Mouse (Mus musculus) granulocyte monocyte progenitor cell, adult 5-6 weeks (primary cell): ENCODE measurements at regions not wholly inside any gene's neighbourhood (a gene's known extent, or its start where the extent isn't known, plus 50 kb on each side); places are given as distances from the start of the nearest gene placed in this dataset.
"Not testable (repeated sequence)": the region's sequence is repeated elsewhere in the genome, so short reads cannot be mapped to it uniquely, and the experiment has no call there.

Experiments
- ATAC-seq: replicated peaks from 2 replicates; pipeline ENCODE4 v1.8.0; 2016; ENCODE audit warnings: mild to moderate bottlenecking, moderate TSS enrichment, inconsistent platforms; ENCODE audit not compliant: poor library complexity, severe bottlenecking

- no peak for ATAC-seq
Measured at GRCm38 (mm10) chr12:48387724-48388123, 994.7 kb upstream of the Foxg1 start.

GRCm38 (mm10) chr12:48388192-48388812 is 994.2 kb upstream of the Foxg1 start:
- ATAC-seq: no peak

DNA sequence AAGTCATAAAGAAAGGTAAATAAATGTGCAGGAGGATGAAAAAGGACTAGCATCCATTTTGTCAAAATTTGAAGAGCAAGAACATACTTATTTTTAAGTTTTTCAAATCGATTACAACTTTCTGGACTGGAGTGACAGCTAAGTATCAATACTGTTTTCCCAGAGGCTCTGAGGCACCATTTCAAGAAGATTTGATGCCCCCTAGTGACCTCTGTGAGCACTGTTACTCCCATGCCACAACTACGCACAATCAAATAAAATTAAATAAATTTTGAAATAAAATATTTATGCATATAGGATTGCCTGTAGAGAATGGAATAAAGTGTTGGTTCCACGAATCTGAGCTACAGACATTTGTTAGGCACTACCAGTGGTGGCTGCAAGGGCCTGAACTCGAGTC is 991.5 kb upstream of the Foxg1 start:
- ATAC-seq: no peak

- ATAC-seq: no peak
Measured at GRCm38 (mm10) chr12:48439333-48440046, 943.0 kb upstream of the Foxg1 start.

- ATAC-seq: not testable (repeated sequence)
Measured at GRCm38 (mm10) chr12:48448719-48449118, 933.7 kb upstream of the Foxg1 start.

- no peak for ATAC-seq
Measured at GRCm38 (mm10) chr12:48462392-48462791, 920.1 kb upstream of the Foxg1 start.

DNA sequence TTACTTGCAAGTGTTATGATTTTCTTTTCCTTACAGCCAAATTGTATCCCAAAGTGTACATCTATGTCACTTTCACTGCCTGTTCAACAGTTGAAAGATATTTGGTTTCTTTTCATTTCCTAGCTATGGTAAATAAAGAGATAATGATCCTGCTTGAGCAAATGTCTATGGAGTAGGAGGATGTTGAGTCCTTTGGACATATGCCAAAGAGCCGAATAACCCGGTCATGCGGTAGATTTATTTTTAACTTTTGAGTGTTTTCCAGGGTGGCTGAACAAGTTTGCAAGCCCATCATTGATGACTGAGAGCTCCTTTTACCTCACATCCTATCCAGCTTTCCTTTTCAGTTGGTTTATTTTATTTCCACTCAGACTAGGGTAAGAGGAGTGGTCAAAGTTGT is 881.7 kb upstream of the Foxg1 start:
- no peak for ATAC-seq

DNA sequence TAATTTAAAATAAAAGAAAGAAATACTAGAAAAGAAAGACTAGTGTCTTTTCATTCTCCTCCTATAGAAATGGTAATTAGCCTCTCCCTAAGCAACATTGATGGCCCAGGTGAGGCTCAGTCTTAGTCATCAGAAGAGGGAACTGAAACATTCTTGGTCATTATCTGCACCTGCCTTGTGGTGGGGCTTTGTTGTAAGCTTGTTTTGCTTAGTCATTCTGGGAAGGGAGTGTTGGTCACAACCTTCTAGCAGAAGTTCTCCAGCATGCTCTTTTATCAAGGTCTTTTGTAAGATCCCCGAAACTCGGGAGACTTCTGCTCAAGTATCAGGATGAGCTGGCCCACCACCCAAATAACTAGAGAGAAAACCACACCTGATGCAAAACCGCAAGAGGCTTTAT is 870.9 kb upstream of the Foxg1 start:
- ATAC-seq: no peak

GRCm38 (mm10) chr12:48512259-48512658 is 870.2 kb upstream of the Foxg1 start:
- no peak for ATAC-seq

DNA sequence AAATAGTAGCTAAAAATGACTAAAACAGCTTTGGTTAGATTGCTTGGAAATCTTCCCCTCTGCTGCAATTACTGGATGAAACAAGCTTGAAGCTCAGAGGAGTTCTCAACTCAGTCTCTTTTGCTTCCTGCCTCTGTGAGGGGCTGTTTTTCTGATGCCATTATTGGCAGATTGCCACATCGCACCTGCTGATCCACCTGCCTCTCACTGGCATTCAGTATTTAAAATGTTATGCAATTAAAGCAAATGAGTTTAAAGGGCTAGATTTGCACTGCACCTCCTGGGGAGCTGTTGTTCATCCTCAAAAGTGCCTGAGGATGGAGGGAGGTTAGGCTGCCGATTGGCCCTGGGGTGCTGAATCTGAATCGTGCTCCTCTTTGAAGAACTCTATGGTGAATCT is 860.5 kb upstream of the Foxg1 start:
- ATAC-seq: no peak

DNA sequence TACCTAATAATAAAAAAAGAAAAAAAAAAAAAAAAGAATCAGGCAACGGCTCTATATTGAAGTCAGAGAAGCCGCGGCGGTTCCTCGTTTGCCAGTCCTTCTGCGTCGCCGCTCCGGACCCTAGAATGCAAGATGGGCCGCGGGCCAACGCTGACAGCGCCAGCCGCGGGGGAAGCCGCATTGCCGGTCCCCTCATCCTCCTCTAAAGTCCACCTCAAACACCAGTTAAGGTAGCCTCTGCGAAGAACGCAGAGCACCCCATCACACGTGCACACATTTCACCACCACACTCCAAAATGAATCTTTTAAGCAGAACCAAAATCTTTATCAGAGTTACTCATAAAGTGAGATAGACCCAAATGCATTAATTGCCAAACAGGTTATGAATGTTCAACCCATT is 822.8 kb upstream of the Foxg1 start:
- ATAC-seq: peak; percentile 75

- no peak for ATAC-seq
Measured at GRCm38 (mm10) chr12:48604401-48605197, 777.9 kb upstream of the Foxg1 start.

- ATAC-seq: no peak
Measured at GRCm38 (mm10) chr12:48605423-48605822, 777.0 kb upstream of the Foxg1 start.

DNA sequence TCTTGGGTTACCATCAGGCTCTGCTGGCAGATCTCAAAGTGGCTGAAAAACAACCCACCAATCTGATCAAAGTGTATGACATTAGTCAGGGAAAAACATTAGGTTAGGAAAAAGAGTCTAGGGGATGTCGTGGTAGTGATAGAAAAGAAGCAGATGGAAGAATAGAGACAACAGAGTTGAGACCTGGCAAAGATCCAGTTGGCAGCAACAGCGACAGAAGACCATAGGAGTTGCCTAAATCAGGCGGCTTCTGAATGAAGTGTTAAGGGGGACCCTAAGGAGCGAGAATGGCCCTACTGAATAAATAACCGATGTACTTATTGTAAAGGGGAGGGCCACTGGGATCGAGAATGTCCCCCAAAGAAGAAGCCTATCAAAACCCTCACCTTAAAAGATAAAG is 773.1 kb upstream of the Foxg1 start:
- no peak for ATAC-seq

- no peak for ATAC-seq
Measured at GRCm38 (mm10) chr12:48612066-48612465, 770.4 kb upstream of the Foxg1 start.

DNA sequence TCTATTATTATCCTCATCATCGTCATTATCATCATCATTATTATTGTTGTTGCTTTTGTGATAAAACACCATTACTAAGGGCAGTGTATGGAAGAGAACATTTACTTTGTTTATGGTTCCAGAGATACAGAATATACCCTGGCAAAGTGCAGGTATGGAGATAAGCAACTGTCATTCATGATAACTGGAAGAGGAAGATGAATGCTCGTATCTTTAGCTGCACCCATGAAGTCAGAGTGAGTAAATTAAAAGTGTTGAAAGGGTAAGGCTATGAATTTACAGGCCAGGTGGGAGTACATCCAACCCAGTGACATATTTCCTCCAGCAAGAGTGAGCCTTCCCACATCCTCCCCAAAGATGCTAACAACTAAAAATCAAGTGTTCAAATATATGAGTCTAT is 766.1 kb upstream of the Foxg1 start:
- ATAC-seq: no peak

GRCm38 (mm10) chr12:48633559-48633958 is 748.9 kb upstream of the Foxg1 start:
- no peak for ATAC-seq

- no peak for ATAC-seq
Measured at GRCm38 (mm10) chr12:48634671-48635241, 747.7 kb upstream of the Foxg1 start.

GRCm38 (mm10) chr12:48641974-48642373 is 740.5 kb upstream of the Foxg1 start:
- ATAC-seq: no peak

DNA sequence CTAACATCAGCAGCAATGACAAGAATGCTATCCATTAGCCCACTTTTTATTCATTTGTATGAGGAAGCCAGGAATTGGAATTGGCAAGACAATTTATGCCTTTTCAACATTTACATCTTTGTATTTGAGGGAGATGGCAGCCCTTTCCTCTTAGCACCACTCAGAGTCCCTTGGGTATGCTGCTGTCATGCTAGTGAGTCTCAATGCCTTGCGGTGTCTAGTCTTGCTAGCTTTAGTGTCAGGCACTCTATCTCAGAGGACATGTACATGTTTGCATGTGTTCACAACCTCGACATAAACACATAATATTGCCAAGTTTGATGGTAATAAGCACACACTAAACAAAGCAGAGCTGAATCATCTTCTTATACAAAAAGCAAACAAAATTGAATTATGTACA is 737.3 kb upstream of the Foxg1 start:
- no peak for ATAC-seq

DNA sequence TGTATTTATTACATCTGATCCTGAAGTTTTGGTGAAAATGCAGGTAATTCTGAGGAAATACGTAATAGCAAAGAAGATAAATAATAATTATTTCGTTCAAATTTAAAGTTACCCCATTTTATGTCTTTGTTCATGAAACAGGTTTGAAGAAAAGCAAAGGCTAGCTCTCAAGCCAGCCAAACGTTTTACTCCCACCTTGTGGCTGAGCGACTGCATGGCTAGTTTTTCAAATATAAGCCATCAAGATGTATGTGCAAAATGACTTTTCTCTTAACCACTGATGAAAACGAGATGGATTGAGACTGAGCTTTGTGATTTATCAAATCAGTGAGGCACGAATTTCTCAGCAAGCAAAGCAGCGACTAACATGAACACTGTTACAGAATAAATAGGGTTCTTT is 736.5 kb upstream of the Foxg1 start:
- no peak for ATAC-seq
